Mouse (Mus musculus) C2C12 (cell line): ENCODE results near the gene Dnajb8. TPM values are rescaled to one million over a fixed set of nuclear protein-coding genes. Genes with fewer than 3 reads are reported as not detected.

Experiments
- H3K27me3 ChIP-seq: one replicate; pipeline ENCODE4 v1.6.1; 2011; ENCODE audit not compliant: control insufficient read depth, insufficient read depth, insufficient read length
- H3K36me3 ChIP-seq: one replicate; pipeline ENCODE4 v1.6.1; 2011; ENCODE audit not compliant: control insufficient read depth, insufficient read depth
- H3K4me3 ChIP-seq: one replicate; pipeline ENCODE4 v1.5.1; 2011; ENCODE audit warnings: mild to moderate bottlenecking, control low read depth; ENCODE audit not compliant: poor library complexity, insufficient read depth, severe bottlenecking
- H3K79me2 ChIP-seq: one replicate; pipeline ENCODE4 v1.6.1; 2011; ENCODE audit not compliant: control insufficient read depth, insufficient read depth
- H3K79me3 ChIP-seq: one replicate; pipeline ENCODE4 v1.6.1; 2011; ENCODE audit warnings: low read depth, control low read depth
- H3ac ChIP-seq: one replicate; pipeline ENCODE3; 2011; ENCODE audit warnings: low read depth; ENCODE audit not compliant: control insufficient read depth, insufficient read length
- CEBPB ChIP-seq: IDR thresholded peaks from one replicate; pipeline ENCODE4 v1.6.1; 2011; ENCODE audit warnings: low read depth, mild to moderate bottlenecking, control low read depth, moderate library complexity
- CTCF ChIP-seq: IDR thresholded peaks from one replicate; pipeline ENCODE4 v1.5.1; 2011; ENCODE audit not compliant: control insufficient read depth, insufficient read depth, insufficient read length
- FOSL1 ChIP-seq: IDR thresholded peaks from one replicate; pipeline ENCODE4 v1.8.0; 2011; ENCODE audit warnings: mild to moderate bottlenecking, low read length; ENCODE audit not compliant: poor library complexity, insufficient read depth, severe bottlenecking
- MAX ChIP-seq: IDR thresholded peaks from one replicate; pipeline ENCODE4 v1.6.1; 2011; ENCODE audit warnings: mild to moderate bottlenecking, control low read depth
- MYOD1 ChIP-seq: IDR thresholded peaks from one replicate; pipeline ENCODE4 v1.6.1; 2011; ENCODE audit warnings: low read depth; ENCODE audit not compliant: control insufficient read depth, insufficient read length
- MYOG ChIP-seq: IDR thresholded peaks from one replicate; pipeline ENCODE4 v1.6.1; 2011; ENCODE audit not compliant: control insufficient read depth, insufficient read length; ENCODE audit errors: extremely low read depth
- USF1 ChIP-seq: IDR thresholded peaks from one replicate; pipeline ENCODE4 v1.6.1; 2011; ENCODE audit warnings: low read depth, mild to moderate bottlenecking, control low read depth, moderate library complexity
- polyA plus RNA-seq: library from polyadenylated mRNA; unstranded; fragments of >200 nt; fragmentation: generic; extraction: Trizol; gene quantifications from one replicate; pipeline ENCODE4 v1.2.1, GENCODE M21; 2012; ENCODE audit warnings: missing spikeins

The Dnajb8 gene
- polyA plus RNA-seq, 1 experiment, result not detected

DNA sequence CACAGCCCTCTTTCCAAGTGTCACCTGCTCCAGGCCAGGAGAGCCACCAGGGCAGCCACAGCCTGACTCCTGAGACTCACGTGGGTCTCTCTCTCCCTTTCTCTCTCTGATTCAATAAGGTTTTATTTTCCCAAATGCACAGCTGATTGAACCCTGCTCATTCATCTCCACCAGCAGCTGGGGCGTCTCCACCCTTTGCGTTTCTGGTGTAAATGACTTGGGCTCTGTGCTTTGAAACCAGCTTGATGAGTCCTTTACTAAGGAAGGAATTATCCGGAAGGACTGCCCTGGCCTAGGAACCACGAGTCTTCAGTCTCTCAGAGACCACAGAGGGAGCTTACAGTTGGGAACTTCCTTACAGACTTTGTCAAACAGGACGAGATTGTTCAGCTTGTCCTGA lies 10.2 kb downstream of the Dnajb8 start:
- Histone ChIP-seq H3K27me3 (peaks cover 63% of the 10 kb centered on the region), H3K79me3 (no peaks in the 10 kb centered on the region)

DNA sequence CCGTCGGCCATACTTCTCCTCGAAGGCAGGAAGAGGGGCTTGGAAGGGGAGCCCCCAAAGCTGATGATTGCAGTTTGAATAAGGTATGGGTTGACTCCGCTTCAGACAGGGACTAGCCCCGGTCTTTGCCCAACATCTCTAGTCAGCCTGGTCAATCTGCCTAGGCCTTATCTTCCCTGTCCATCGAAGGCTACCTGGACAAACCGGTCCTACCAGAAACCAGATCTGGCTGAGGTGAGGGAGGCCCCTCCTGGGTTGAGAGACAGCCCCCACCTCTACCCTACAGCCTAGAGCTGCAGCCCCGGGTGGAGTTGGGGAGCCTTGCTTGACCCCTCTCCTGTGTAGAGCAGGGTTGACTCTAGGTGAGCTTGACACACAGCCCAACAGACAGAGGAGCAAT lies 11.9 kb downstream of the Dnajb8 start:
- H3K79me3 ChIP-seq, result no peaks in the 10 kb centered on the region
- no peaks in the 10 kb centered on the region for H3K79me2 ChIP-seq
- peaks cover 54% of the 10 kb centered on the region for H3K27me3 ChIP-seq
- no peak overlapping the region for H3K4me3 ChIP-seq
- TF ChIP-seq CEBPB (no peak), FOSL1 (no peak), MYOG (no peak), CTCF (no peak), USF1 (no peak), MAX (no peak), MYOD1 (no peak)
- no peak overlapping the region for H3ac ChIP-seq
- H3K36me3 ChIP-seq, result no peaks in the 10 kb centered on the region

More for the DNA sequence above, 10.2 kb downstream of the Dnajb8 start:
- no peak overlapping the region for H3ac ChIP-seq
- TF ChIP-seq MYOD1 (no peak), CEBPB (no peak), FOSL1 (no peak), MAX (no peak), CTCF (no peak), USF1 (no peak), MYOG (no peak)
- no peaks in the 10 kb centered on the region for H3K36me3 ChIP-seq
- H3K79me2 ChIP-seq, result no peaks in the 10 kb centered on the region
- H3K4me3 ChIP-seq, result no peak overlapping the region

DNA sequence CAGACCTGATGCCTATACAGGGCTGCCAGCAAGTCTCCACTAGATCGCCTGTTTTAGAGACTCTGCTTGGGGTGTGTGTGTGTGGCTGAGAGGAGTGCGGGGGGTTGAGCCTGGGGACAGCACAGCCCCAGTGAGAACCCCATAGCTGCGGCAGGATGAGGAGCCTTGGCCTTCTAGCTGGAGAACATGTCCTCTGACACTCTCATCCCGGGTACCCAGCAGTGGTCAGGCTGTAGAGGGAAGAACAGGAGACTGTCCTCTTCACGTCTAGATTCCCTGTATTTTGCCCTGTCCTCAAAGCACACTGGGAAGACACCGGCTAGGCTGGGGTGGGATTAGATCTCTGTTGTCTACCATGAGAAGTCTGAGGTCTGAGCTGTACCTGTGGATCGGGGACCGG lies 13.4 kb downstream of the Dnajb8 start:
- H3ac ChIP-seq, result no peak overlapping the region
- no peak for TF ChIP-seq CEBPB
- no peaks in the 10 kb centered on the region for H3K79me2 ChIP-seq
- H3K27me3 ChIP-seq, result peaks cover 49% of the 10 kb centered on the region
- H3K36me3 ChIP-seq, result no peaks in the 10 kb centered on the region
- H3K79me3 ChIP-seq, result no peaks in the 10 kb centered on the region
- no peak overlapping the region for H3K4me3 ChIP-seq

DNA sequence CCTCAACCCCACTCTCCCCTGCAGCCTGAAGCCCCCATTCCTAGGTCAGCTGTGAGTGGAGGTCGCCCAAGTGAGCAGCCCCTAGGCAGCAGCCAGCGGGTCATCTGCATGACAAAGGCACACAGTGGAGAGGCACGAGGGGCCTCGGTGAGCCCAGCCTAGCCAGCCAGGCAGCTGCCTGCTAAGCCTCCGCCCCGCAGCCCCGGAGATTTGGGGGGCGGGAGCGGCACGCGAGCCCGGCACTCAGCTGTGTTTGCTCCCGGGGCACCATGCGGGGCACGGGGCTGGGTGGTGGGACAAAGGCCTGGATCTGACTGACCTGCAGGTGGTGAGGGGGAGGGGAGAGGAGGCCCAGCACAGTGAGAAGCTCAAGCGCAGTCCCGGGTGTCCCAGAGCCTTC lies 13.9 kb downstream of the Dnajb8 start:
- Histone ChIP-seq H3K79me2 (no peaks in the 10 kb centered on the region), H3K4me3 (no peak overlapping the region), H3K36me3 (no peaks in the 10 kb centered on the region), H3ac (no peak overlapping the region), H3K27me3 (peaks cover 49% of the 10 kb centered on the region), H3K79me3 (no peaks in the 10 kb centered on the region)
- TF ChIP-seq USF1, result no peak
- TF ChIP-seq FOSL1, result no peak
- TF ChIP-seq CEBPB, result no peak
- TF ChIP-seq CTCF, result no peak
- no peak for TF ChIP-seq MYOG
- TF ChIP-seq MYOD1, result no peak
- TF ChIP-seq MAX, result no peak

DNA sequence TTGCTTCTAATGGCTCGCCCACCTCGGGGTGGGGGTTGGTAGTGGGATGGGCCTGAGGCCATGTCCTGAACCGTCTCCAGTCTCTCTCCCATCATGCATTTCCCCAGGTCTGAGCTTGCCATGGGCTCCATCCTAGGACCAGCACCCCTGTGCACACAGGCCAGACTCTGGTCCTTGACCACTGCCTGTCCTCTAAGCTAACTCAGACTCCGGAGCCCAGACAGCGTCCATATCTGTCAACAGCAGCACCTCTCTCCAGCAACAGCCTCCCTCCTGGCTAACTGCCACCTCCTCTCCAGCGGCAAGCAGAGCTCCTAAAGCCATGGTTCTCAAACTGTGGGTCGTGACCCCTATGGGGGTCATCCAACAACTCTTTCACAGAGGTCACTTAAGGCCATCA lies 14.4 kb downstream of the Dnajb8 start:
- no peak overlapping the region for H3ac ChIP-seq
- H3K27me3 ChIP-seq, result peaks cover 48% of the 10 kb centered on the region
- H3K4me3 ChIP-seq, result no peak overlapping the region

DNA sequence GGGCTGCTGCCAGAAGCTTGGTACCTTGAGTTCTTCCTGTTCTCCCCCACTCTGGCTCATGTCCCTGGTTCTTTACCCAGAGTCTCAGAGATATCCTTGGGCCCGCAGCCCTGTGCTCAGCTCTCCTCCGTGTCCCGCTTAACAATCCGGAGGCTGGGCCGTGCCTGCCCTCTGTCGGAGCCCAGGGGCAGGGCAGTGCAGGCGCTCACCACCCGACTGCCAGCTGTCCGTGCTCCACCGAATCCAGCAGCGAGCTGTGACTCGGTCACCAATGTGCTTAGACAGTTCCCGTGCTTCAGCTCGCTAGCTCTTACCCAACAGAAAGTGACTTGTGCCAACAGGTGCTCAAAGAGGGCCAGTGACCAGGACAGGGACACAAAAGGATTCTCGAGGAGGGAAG lies 20.5 kb downstream of the Dnajb8 start:
- H3K4me3 ChIP-seq, result no peak overlapping the region
- no peak for TF ChIP-seq MAX
- no peak for TF ChIP-seq CEBPB
- peak; percentile 97 for TF ChIP-seq CTCF
- H3K27me3 ChIP-seq, result peaks cover 5% of the 10 kb centered on the region

More for the DNA sequence above, 14.4 kb downstream of the Dnajb8 start:
- no peaks in the 10 kb centered on the region for H3K36me3 ChIP-seq
- TF ChIP-seq MYOG, result no peak
- TF ChIP-seq MYOD1, result no peak
- TF ChIP-seq CEBPB, result no peak
- no peak for TF ChIP-seq USF1
- TF ChIP-seq CTCF, result no peak
- no peak for TF ChIP-seq FOSL1
- no peak for TF ChIP-seq MAX
- H3K79me3 ChIP-seq, result no peaks in the 10 kb centered on the region
- no peaks in the 10 kb centered on the region for H3K79me2 ChIP-seq

DNA sequence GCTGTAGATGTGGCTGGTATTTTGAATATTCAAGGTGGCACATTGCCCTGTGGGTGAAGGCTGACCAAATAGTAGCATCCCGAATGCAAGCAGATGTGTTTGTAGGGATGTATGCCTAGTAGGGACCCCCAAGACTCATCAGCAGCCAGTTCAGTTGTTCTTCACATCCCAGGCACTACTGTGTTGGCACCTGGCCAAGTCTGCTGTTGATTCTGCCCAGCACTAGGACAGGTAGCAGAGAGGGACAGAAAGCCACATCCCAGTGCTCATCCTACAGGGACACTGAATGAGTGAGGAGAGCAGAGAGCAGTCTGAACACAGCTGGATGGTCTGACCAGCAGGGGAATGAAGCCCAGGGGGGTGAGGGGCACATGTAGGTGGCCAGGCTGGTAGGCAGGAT lies 27.2 kb downstream of the Dnajb8 start:
- Histone ChIP-seq H3K4me3 (no peak overlapping the region), H3ac (no peak overlapping the region), H3K36me3 (no peaks in the 10 kb centered on the region), H3K27me3 (peaks cover 5% of the 10 kb centered on the region), H3K79me2 (no peaks in the 10 kb centered on the region), H3K79me3 (no peaks in the 10 kb centered on the region)
- TF ChIP-seq MAX (no peak), FOSL1 (no peak), CEBPB (no peak), MYOG (no peak), MYOD1 (no peak)

More for the DNA sequence above, 20.5 kb downstream of the Dnajb8 start:
- Histone ChIP-seq H3K79me3 (no peaks in the 10 kb centered on the region), H3ac (no peak overlapping the region), H3K36me3 (no peaks in the 10 kb centered on the region), H3K79me2 (no peaks in the 10 kb centered on the region)
